ENCODE assay signal across 8 mouse cellular contexts in genomic region chr3:88177562-88178345, GRCm38 (mm10). TPM values are rescaled to one million over a fixed set of nuclear protein-coding genes. Genes with fewer than 3 reads are reported as not detected.
DNase-seq lines count a peak whose midpoint lies in the region; ATAC-seq lines count a peak whose summit lies in the region.

No protein-coding gene starts in this region.

- peak overlapping the region; percentile 69 for H3K9ac ChIP-seq in kidney, embryonic 15.5 days

- H3K27ac ChIP-seq in heart, embryonic 10.5 days: peak overlapping the region; percentile 99
- H3K27ac ChIP-seq in kidney, embryonic 15.5 days: peak overlapping the region; percentile 99

- peak overlapping the region; percentile 77 for H3K4me3 ChIP-seq in heart, embryonic 10.5 days
- peak overlapping the region; percentile 68 for H3K4me3 ChIP-seq in kidney, embryonic 15.5 days (replicated peaks)

- H3K36me3 ChIP-seq in heart, embryonic 10.5 days: peaks cover 28% of the 10 kb centered on the region; the same call in 1 of the 2 replicates
- H3K36me3 ChIP-seq in kidney, embryonic 15.5 days: peaks cover 23% of the 10 kb centered on the region

- H3K27me3 ChIP-seq in heart, embryonic 10.5 days (ENCODE audit: insufficient read depth, poor library complexity, severe bottlenecking): peaks cover 7% of the 10 kb centered on the region; the same call in 1 of the 2 replicates
- H3K27me3 ChIP-seq in kidney, embryonic 15.5 days: peaks cover 3% of the 10 kb centered on the region; the same call in 1 of the 2 replicates

- H3K9me3 ChIP-seq in heart, embryonic 10.5 days: no peaks in the 10 kb centered on the region
- H3K9me3 ChIP-seq in kidney, embryonic 15.5 days (replicated peaks): no peaks in the 10 kb centered on the region

- under 1% methylated on average over 49 of the region's 49 CpGs for WGBS in heart, embryonic 10.5 days
- under 1% methylated on average over 49 of the region's 49 CpGs for WGBS in kidney, embryonic 15.5 days

- DNase-seq in B cell, adult 2 months: peak; percentile 99
- peak; percentile 100 for DNase-seq in brain, adult 2 months (ENCODE audit: low read depth, low spot score)
- DNase-seq in heart, embryonic 10.5 days (ENCODE audit: low spot score): peak; percentile 99
- DNase-seq in liver: peak; percentile 95
- peak; percentile 95 to 96 for DNase-seq in spleen, postnatal 4 days (ENCODE audit: low spot score in 2 of 2)

- ATAC-seq in erythroblast, adult 5-6 weeks (replicated peaks; ENCODE audit: low FRiP score, poor library complexity, severe bottlenecking): peak; percentile 97
- ATAC-seq in kidney, embryonic 15.5 days (replicated peaks; ENCODE audit: low FRiP score): peak; percentile 99
- ATAC-seq in monocyte, adult 5-6 weeks (replicated peaks; ENCODE audit: insufficient number of reproducible peaks, low FRiP score, low TSS enrichment, poor library complexity, severe bottlenecking): peak; percentile 94

- peaks cover 11% of the 10 kb centered on the region for H3K4me1 ChIP-seq in heart, embryonic 10.5 days
- H3K4me1 ChIP-seq in kidney, embryonic 15.5 days: peaks cover 9% of the 10 kb centered on the region

- H3K4me2 ChIP-seq in kidney, embryonic 15.5 days: peak overlapping the region; percentile 71

RNA-seq across cellular contexts. Expression of gene Mef2d, which starts 35.6 kb away (rescaled TPM):
- total RNA-seq in erythroblast, adult 5-6 weeks (2015; ENCODE audit: low replicate concordance): 38.2 and 38.7 TPM in 2 replicates
- 11.3 and 19.8 TPM in 2 replicates for total RNA-seq in erythroblast, adult 5-6 weeks (2017; ENCODE audit: low replicate concordance)
- polyA plus RNA-seq in heart, embryonic 10.5 days (2016; fragmentation: Nextera tagmentation; extraction: Ambion mirVana): 35.8 and 47.3 TPM in 2 replicates
- 18.5 and 21.5 TPM in 2 replicates for polyA plus RNA-seq in kidney, embryonic 15.5 days (2015; fragmentation: Nextera tagmentation; extraction: Ambion mirVana)
- 94.8 to 111 TPM (median 99.0 TPM) in 3 replicates for total RNA-seq in monocyte, adult 5-6 weeks (2017)

Comparison
In these comparisons a context has a peak if more than half of its experiments do, and no peak if none do; other contexts are left out.
1. Peak in every context shown above with its lines: DNase-seq, ATAC-seq, H3K4me3 ChIP-seq and H3K27ac ChIP-seq.